Mouse (Mus musculus) urinary bladder, postnatal 4 days (tissue): ENCODE results near the gene Srsf10.
A peak's percentile ranks its signal among the peaks of the same experiment; 100 is the strongest.

Source experiments
- DNase-seq, 2 experiments: peaks; one replicate each; pipeline ENCODE4 v3.0.0; 2021 to 2022; ENCODE audit warnings: low spot score in 2 of 2

Srsf10 gene

GRCm38 (mm10) chr4:135855536-135856222 lies at the start of gene Srsf10:
TSS of gene Srsf10 (plus strand) at chr4:135855747.
- peak; percentile 97 for DNase-seq

- no peak for DNase-seq
Measured at GRCm38 (mm10) chr4:135814896-135815295, 40.7 kb upstream of the Srsf10 start.

GRCm38 (mm10) chr4:135816905-135817622 lies 38.5 kb upstream of the Srsf10 start:
- DNase-seq = no peak

GRCm38 (mm10) chr4:135818366-135818765 lies 37.2 kb upstream of the Srsf10 start:
- no peak for DNase-seq

- DNase-seq = peak in 1 of 2 experiments; percentile 43
Measured at GRCm38 (mm10) chr4:135819826-135820526, 35.6 kb upstream of the Srsf10 start.

- no peak for DNase-seq
Measured at GRCm38 (mm10) chr4:135821772-135822171, 33.8 kb upstream of the Srsf10 start.

GRCm38 (mm10) chr4:135823298-135823697 lies 32.2 kb upstream of the Srsf10 start:
- no peak for DNase-seq

- no peak for DNase-seq
Measured at GRCm38 (mm10) chr4:135824254-135824653, 31.3 kb upstream of the Srsf10 start.

- DNase-seq = peak; percentile 70 to 75
Measured at GRCm38 (mm10) chr4:135828491-135828890, 27.1 kb upstream of the Srsf10 start.

- no peak for DNase-seq
Measured at GRCm38 (mm10) chr4:135832070-135832469, 23.5 kb upstream of the Srsf10 start.

- no peak for DNase-seq
Measured at GRCm38 (mm10) chr4:135833301-135834123, 22.0 kb upstream of the Srsf10 start.

GRCm38 (mm10) chr4:135834124-135834717 lies 21.3 kb upstream of the Srsf10 start:
- DNase-seq = no peak

GRCm38 (mm10) chr4:135838925-135839292 lies 16.6 kb upstream of the Srsf10 start:
- DNase-seq = no peak

- no peak for DNase-seq
Measured at GRCm38 (mm10) chr4:135839293-135840011, 16.1 kb upstream of the Srsf10 start.

GRCm38 (mm10) chr4:135844400-135844799 lies 11.1 kb upstream of the Srsf10 start:
- peak in 1 of 2 experiments; percentile 51 for DNase-seq

- DNase-seq = peak in 1 of 2 experiments; percentile 54
Measured at GRCm38 (mm10) chr4:135847581-135847980, 8.0 kb upstream of the Srsf10 start.

GRCm38 (mm10) chr4:135850411-135851095 lies 5.0 kb upstream of the Srsf10 start:
- peak in 1 of 2 experiments; percentile 57 for DNase-seq

GRCm38 (mm10) chr4:135851942-135852341 lies 3.6 kb upstream of the Srsf10 start:
- peak in 1 of 2 experiments; percentile 32 for DNase-seq

- peak in 1 of 2 experiments; percentile 38 for DNase-seq
Measured at GRCm38 (mm10) chr4:135853987-135854546, 1.5 kb upstream of the Srsf10 start.

- peak in 1 of 2 experiments; percentile 44 for DNase-seq
Measured at GRCm38 (mm10) chr4:135854630-135855029, 917 bp upstream of the Srsf10 start.
